Mouse (Mus musculus): Measurements from ENCODE around the gene Dhx40. TPM values are rescaled to one million over a fixed set of nuclear protein-coding genes. Genes with fewer than 3 reads are reported as not detected.

Dhx40 gene
- 10 to 100 TPM in 1 of 2 experiments, 1 to 10 TPM in 1; 9.8 to 11.1 TPM for total RNA-seq (2021)
- long read RNA-seq, experiment 1, transcript Dhx40-201 (18 exons, 3,813 nt): major isoform, 9 of 14 reads
- long read RNA-seq, experiment 1, partial matches to known transcripts: 5 of 14 reads
- long read RNA-seq, experiment 1, other reads (novel, unspliced or antisense): 0 of 14 reads
- long read RNA-seq, experiment 2, transcript Dhx40-201 (18 exons, 3,813 nt): major isoform, 6 of 7 reads
- long read RNA-seq, experiment 2, partial matches to known transcripts: 1 of 7 reads
- long read RNA-seq, experiment 2, other reads (novel, unspliced or antisense): 0 of 7 reads

DNA sequence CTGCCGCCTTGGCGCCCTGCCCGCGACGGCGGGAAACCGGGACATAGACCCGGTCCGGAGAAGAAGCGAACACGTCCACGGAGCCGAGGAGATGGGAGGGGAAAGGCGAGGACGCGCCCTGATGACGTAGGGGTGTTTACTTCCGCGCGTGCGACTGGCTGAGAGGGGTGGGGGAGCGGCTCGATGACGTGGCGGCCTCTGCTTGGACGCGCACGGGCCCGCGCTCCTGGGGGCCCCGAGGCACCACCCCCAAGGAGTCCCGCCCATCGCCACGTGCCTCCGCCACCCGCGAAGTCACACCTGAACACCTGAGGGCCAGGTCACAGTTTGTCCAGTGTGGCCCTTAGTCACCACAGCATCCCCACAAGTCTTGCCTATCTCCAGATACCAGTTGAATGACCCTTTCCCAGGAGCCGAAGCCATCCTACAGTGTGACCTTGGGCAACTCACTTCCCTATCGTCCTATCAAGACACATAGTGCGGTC is at the start of gene Dhx40:
TSS of gene Dhx40 (minus strand) at position 242 of the 485 bp plus-strand sequence.
- Histone ChIP-seq H3K27ac (peak within 1 kb of the TSS; percentile 90), H3K4me3 (peak within 1 kb of the TSS; percentile 91)
- DNase-seq: peak; percentile 94
- no peak for TF ChIP-seq CTCF (IDR thresholded peaks at IDR 0.05)
- intact Hi-C loops (cut with DNase I): no loop called here

DNA sequence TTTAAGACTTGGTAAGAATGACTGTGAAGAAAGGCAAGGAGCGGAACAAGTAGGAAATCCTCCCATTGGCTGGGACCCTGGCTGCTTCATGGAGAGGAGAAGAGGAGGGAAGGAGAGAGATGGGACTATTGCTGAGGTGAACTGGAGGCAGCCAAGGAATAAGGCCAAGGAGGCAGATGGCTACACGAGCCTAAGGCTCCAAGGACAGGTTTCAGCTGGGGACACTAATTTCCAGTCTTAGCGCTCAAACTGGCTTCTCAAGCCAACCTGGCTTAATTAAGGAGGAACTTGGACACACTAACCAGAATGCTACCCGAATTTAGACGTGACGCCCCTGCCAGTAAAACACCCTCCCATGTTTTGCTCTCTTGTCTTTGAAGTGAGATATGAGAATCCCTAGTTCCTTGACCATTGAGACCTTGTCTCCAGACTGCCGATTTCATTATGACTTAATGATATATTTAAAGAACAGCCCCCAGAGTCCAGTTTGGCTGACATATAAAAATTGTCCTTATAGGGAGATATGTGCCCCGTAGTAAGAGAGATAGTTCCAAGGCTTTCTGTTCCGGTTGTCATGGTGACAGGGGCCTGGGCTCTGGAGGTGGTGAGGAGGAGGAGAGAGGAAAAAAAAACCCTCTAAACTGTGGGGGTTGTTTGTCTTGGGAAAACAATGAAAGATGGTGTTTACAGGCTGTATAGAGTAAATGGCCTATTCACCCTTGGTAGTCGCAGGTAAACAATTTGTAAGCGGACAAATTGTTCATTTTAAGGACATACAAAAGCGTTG is 48.3 kb upstream of the Dhx40 start:
- Histone ChIP-seq H3K27ac (no peak overlapping the region), H3K4me3 (no peak overlapping the region)
- TF ChIP-seq CTCF (IDR thresholded peaks at IDR 0.05): no peak
- DNase-seq: no peak
- intact Hi-C loops (cut with DNase I): no loop called here

DNA sequence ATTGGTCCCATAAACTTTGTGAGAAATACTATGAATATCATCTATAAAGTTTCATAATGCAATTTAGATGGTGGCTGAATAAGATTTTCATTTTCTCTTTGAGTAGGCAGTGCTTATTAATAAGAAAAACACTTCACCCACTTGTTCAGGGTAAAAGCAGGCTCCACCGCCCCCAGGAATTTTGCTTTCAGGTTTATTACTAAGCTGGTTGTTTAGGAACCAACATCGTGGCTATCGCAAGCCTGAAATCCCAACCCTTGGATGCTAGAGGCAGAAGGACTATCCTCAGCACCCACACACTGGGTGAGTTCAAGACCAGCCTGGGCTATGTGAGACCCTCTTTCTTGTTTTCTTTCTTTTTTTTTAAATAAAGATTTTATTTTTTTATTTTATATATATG is 45.5 kb upstream of the Dhx40 start:
- intact Hi-C loops (cut with DNase I): no loop called here
- no peak overlapping the region for H3K27ac ChIP-seq
- DNase-seq: no peak
- peak overlapping the region; percentile 19; the same call in 1 of the 2 replicates for H3K4me3 ChIP-seq
- no peak for TF ChIP-seq CTCF (IDR thresholded peaks at IDR 0.05)

DNA sequence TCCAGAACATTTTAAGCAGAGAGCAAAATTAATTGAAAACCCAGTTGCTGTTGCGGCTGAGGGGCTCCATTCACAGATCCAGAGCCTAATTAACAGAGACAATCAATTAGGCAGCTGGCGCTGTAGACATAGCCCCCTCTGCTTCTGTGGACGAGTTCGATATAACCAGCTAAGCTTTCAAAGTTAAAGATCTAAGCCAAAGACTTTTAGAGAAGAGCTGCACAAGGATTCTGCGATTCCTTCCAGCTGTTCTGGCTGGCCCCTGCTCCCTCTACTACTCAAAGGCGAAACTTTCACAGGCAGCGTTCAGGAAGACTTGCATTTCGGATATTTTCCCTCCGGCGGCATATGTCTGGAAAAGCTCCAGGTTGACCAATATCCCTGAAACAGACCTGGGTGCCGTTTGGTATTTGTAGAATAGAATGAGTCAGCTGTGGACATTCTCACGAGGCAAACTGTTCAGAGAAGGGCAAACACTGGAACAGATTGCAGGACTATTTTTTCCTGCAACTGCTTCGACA is 45.0 kb upstream of the Dhx40 start:
- H3K4me3 ChIP-seq: peak overlapping the region; percentile 19
- TF ChIP-seq CTCF (IDR thresholded peaks at IDR 0.05): no peak
- intact Hi-C loops (cut with DNase I): no loop called here
- peak; percentile 22 for DNase-seq
- H3K27ac ChIP-seq: peak overlapping the region; percentile 17

DNA sequence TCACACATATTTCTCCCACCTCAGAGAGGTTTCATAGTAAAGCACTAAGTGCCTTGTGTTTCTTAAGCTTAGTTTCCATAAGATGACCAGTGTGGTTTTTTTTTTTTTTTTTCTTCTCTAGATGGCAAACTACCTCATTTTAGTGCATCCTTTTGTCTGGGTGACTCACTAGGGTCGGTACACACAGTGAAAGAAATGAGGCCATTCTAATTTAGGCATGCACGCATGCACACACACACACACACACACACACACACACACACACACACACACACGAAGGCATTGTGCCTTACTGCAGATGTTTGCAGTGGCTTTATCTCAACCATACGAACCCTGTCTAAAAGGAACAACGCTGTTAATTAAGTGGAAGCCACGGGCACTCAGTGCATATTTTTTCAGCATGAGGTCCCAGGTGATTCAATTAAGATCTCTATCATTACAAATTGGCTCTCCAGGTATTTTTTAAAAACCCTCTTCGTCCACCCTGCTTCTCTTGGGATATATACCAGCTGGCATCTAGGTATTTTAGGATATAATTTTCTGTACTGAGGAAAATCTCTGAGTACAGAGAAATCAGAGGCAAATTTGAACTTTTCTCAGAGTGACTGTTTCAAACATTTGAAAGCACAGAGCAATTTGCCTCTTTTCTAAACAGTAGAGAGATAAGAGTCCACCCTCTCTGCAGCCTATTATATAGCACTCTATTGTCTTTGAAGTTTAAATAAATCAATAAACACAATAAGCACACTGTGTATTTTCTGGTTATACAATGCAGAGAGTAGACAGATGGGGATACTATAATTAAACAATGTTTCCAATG is 44.4 kb upstream of the Dhx40 start:
- no peak for TF ChIP-seq CTCF (IDR thresholded peaks at IDR 0.05)
- Histone ChIP-seq H3K4me3 (peak overlapping the region; percentile 19), H3K27ac (no peak overlapping the region; the same call in 1 of the 2 replicates)
- no peak for DNase-seq
- intact Hi-C loops (cut with DNase I): no loop called here

DNA sequence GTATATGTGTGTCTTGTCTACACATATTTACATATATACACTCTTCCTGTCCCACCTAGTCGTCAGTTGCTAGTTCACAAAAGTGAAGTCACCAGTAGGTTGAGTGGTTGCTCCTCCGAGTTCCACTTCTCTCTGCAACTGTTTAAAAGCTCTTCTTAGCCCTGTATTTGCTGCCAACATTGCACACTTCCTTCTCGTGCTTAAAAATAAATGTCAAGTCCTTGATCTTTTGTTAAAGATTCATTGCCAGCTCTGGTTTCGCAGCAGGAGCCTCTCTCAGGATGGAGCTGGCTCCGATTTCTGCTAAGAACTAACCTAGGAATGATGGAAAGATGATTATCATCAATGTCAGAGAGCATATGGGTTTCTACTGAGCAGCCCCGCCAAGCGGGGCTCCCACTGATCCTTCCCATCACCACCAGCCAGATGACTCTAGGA is 43.7 kb upstream of the Dhx40 start:
- H3K27ac ChIP-seq: no peak overlapping the region
- no peak for DNase-seq

DNA sequence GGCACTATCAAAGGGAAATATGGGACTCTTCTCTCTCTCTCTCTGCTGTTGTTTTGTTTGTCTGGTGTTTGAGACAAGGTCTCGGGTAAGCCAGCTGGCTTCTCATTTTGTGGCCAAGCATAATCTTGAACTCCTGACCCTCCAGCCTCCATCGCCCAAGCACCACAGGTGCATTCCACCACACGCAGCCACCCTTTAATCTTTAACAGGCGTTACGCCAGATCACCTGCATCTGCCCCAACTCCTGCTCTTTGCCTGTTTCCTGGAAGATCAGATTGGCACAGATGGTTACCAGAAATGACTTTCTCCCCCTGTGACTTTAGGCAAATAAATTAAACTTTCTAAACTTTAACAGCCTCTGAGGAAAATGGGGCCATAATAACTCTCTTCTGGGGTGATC is 36.3 kb upstream of the Dhx40 start:
- H3K27ac ChIP-seq: no peak overlapping the region
- DNase-seq: no peak
- no peak for TF ChIP-seq CTCF (IDR thresholded peaks at IDR 0.05)
- no peak overlapping the region for H3K4me3 ChIP-seq
- intact Hi-C loops (cut with DNase I): no loop called here

More for the DNA sequence above, 43.7 kb upstream of the Dhx40 start:
- no peak for TF ChIP-seq CTCF (IDR thresholded peaks at IDR 0.05)
- H3K4me3 ChIP-seq: no peak overlapping the region
- intact Hi-C loops (cut with DNase I): no loop called here

DNA sequence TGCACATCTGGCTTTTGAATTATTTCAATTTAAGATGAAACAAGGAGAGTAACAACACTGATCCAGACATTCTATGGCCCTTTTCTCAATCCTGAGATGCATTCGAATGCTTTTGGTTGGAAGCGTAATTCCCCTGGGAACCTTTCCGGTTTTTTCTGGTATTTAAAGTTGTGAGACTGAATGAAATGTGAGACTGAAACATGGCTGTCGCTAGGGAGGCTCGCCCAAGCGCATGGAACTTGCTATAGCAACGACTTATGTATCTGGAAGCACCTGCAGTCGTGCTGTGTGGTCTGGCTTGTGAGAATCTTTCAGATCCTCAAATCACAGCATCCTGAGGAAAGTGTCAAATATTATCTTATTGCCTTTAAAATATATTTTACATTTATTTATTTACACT is 33.7 kb upstream of the Dhx40 start:
- H3K4me3 ChIP-seq: no peak overlapping the region
- DNase-seq: no peak
- TF ChIP-seq CTCF (IDR thresholded peaks at IDR 0.05): no peak
- intact Hi-C loops (cut with DNase I): no loop called here
- H3K27ac ChIP-seq: peak overlapping the region; percentile 66; the same call in 1 of the 2 replicates

DNA sequence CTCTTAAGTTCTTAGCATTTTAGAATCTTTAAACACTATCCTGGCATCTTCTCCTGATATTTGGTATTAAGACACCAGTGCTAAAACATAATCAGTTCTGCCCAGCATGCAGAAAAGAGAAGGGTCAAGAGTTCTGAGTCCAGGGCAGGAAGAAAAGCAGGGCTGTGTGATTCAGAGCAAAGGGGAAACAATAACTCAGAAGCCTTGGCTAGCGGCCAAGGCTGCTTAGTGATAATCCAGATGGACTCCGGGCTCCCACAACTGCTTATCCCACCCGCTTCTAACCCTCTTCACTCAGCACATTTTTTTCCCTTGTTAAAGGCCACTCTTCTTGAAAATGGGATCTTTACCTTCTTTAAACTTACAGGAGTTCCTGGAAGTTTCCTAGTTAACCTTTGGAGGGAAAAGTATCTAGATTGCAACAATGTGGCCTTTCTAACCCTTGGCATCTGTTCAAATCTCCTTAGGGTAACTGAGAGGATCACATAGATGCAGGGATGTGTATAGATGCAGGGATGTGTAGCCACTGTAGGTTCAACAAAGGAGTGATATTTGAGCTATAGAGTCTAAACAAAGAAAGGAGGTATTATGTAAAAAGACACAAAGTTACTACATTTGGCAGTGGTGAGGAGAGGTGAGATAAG is 33.1 kb upstream of the Dhx40 start:
- Histone ChIP-seq H3K4me3 (no peak overlapping the region), H3K27ac (peak overlapping the region; percentile 66; the same call in 1 of the 2 replicates)
- intact Hi-C loops (cut with DNase I): no loop called here
- TF ChIP-seq CTCF (IDR thresholded peaks at IDR 0.05): no peak
- peak; percentile 60 for DNase-seq

DNA sequence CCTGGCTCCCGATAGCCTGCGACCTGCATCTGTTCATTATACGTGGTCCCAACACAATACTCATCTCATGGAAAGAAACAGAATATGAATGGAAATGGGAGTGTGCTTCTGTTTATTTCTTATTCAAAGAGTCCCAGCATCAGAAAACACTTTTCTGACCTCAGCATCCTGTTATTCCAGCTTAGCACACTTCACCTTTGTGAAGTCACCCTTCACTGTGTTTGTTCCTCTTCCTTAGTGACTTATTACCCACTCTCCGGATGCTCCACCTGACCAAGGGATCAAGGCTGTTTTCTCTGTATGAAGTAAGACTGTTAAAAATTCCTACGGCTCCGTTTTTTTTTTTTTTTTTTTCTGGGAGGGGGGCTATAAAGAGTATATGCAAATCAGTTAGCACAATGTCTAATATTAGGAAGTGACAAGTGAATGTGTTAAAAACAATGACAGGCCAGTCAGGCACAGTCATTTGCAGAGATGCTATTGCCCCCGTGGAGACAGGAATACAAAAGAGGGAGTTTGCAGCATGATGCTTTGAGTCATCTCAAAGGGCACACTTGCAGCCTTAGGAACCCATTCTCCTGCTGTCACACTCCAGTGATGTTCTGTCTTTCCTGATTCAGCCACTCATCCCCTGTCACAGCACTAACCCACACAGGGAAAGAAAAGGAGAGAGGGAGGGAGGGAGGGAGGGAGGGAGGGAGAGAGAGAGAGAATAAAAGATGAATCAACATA is 32.3 kb upstream of the Dhx40 start:
- TF ChIP-seq CTCF (IDR thresholded peaks at IDR 0.05): no peak
- no peak for DNase-seq
- intact Hi-C loops (cut with DNase I): no loop called here
- peak overlapping the region; percentile 66 for H3K27ac ChIP-seq
- H3K4me3 ChIP-seq: no peak overlapping the region

DNA sequence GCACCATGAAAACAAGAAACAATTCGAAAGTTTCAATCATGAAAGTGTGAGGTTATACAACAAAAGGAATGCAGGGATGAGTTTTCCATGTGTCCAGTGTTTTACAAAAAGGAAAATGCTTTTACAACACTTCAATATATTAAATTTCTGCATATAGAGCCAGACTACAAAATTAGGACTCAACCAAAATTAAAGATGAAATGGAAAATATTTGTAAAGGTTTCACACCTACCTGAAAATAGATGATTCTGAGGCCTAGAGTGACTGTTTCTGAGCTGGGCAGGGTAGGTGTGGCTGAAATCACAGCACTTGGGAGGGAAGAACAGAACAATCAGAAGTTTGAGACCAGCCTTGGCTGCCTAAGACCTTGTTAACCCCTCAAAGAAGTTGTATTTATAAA is 31.2 kb upstream of the Dhx40 start:
- intact Hi-C loops (cut with DNase I): no loop called here
- H3K27ac ChIP-seq: no peak overlapping the region
- no peak for TF ChIP-seq CTCF (IDR thresholded peaks at IDR 0.05)
- no peak for DNase-seq
- no peak overlapping the region for H3K4me3 ChIP-seq
